Mouse (Mus musculus): Measurements from ENCODE around the gene Hoxa7.

GRCm38 (mm10) chr6:52176391-52176790, 45.3 kb downstream of the Hoxa7 start:
- TF ChIP-seq CTCF (IDR thresholded peaks at IDR 0.05; ENCODE audit: low read depth): no peak
- no peak for TF ChIP-seq EP300 (IDR thresholded peaks at IDR 0.05; ENCODE audit: low read depth)
